Mouse (Mus musculus) kidney, adult 2 months (tissue): ENCODE measurements at regions not wholly inside any gene's neighbourhood (a gene's known extent, or its start where the extent isn't known, plus 50 kb on each side); places are given as distances from the start of the nearest gene placed in this dataset.

ENCODE experiments used
- DNase-seq: peaks from one replicate; pipeline ENCODE4 v3.0.0; 2021
- H3K27ac ChIP-seq: fragments of 200-500 bp; 2 replicates; pipeline ENCODE4 v1.5.1; 2012; ENCODE audit warnings: low read depth, low read length, control low read depth, inconsistent platforms; ENCODE audit not compliant: insufficient read depth
- H3K27me3 ChIP-seq: fragments of 200-500 bp; replicated peaks from 2 replicates; pipeline ENCODE4 v1.6.1; 2012; ENCODE audit warnings: mild to moderate bottlenecking, moderate library complexity, low read length, inconsistent platforms; ENCODE audit not compliant: control insufficient read depth, insufficient read depth
- H3K36me3 ChIP-seq: fragments of 200-500 bp; 2 replicates; pipeline ENCODE4 v1.6.1; 2012; ENCODE audit warnings: mild to moderate bottlenecking, moderate library complexity, low read length, inconsistent platforms; ENCODE audit not compliant: control insufficient read depth, insufficient read depth
- H3K4me1 ChIP-seq: fragments of 200-500 bp; 2 replicates; pipeline ENCODE4 v1.6.1; 2011; ENCODE audit warnings: low read length; ENCODE audit not compliant: control insufficient read depth, insufficient read depth
- H3K4me3 ChIP-seq: fragments of 200-500 bp; 2 replicates; pipeline ENCODE4 v1.5.1; 2011; ENCODE audit warnings: mild to moderate bottlenecking, low read depth, low read length, control low read depth; ENCODE audit not compliant: insufficient read depth
- CTCF ChIP-seq: fragments of 200-500 bp; conservative IDR thresholded peaks from 2 replicates; pipeline ENCODE4 v1.5.1; 2011; ENCODE audit warnings: low read depth, mild to moderate bottlenecking, control low read depth, low read length, moderate library complexity, mixed read lengths; ENCODE audit not compliant: insufficient read depth, insufficient read length
- POLR2A ChIP-seq: fragments of 200-500 bp; IDR thresholded peaks from one replicate; pipeline ENCODE4 v1.6.1; 2011; ENCODE audit warnings: low read depth, low read length, control low read depth
- WGBS: fragments of 180-500 bp; shearing (Covaris S2); methylation state at CpG from one replicate; pipeline ENCODE4 v1.1.7; 2018; 5-methylcytosine and 5-hydroxymethylcytosine counted together

GRCm38 (mm10) chr3:41175356-41175755 is 92.5 kb upstream of the Pgrmc2 start:
- TF ChIP-seq CTCF: no peak
- no peak for TF ChIP-seq POLR2A
- Histone ChIP-seq H3K36me3 (no peaks in the 10 kb centered on the region), H3K27ac (no peak overlapping the region), H3K27me3 (no peaks in the 10 kb centered on the region), H3K4me3 (no peak overlapping the region), H3K4me1 (no peaks in the 10 kb centered on the region)
- WGBS: 85% methylated on average over 3 of the region's 3 CpGs
- DNase-seq: no peak

- Histone ChIP-seq H3K4me3 (no peak overlapping the region), H3K27me3 (no peaks in the 10 kb centered on the region), H3K4me1 (no peaks in the 10 kb centered on the region), H3K36me3 (no peaks in the 10 kb centered on the region), H3K27ac (no peak overlapping the region)
- DNase-seq: no peak
- WGBS: 48% methylated on average over 6 of the region's 6 CpGs
- TF ChIP-seq POLR2A: no peak
- no peak for TF ChIP-seq CTCF
Observed at GRCm38 (mm10) chr3:41173561-41173960, 90.7 kb upstream of the Pgrmc2 start.

- Histone ChIP-seq H3K27me3 (no peaks in the 10 kb centered on the region), H3K4me1 (no peaks in the 10 kb centered on the region), H3K4me3 (no peak overlapping the region), H3K27ac (peak overlapping the region; percentile 5; the same call in 1 of the 2 replicates), H3K36me3 (no peaks in the 10 kb centered on the region)
- 35% methylated on average over 11 of the region's 11 CpGs for WGBS
- DNase-seq: peak; percentile 40
- no peak for TF ChIP-seq CTCF
- no peak for TF ChIP-seq POLR2A
Observed at GRCm38 (mm10) chr3:41172306-41173215, 89.7 kb upstream of the Pgrmc2 start.

DNA sequence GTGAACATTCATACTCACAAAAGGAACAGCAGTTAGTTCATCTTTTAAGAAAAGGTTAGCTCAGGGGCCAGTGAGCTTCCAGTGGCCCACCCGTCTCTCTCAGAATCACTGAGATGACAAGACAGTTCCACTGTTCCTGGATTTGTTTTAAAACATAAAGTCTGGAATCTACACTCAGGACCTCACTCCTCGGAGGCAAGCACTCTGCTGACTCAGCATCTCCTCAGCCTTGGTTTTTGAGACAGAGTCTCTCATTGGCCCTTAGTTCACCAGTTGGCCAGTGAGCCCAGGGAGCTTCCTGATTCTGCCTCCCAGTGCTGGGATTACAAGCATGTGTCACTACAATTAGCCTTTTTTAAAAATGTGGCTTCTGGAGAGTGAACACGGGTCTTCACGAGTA is 88.9 kb upstream of the Pgrmc2 start:
- no peaks in the 10 kb centered on the region for H3K4me1 ChIP-seq
- no peak overlapping the region for H3K4me3 ChIP-seq
- WGBS: 94% methylated on average over 4 of the region's 4 CpGs
- TF ChIP-seq CTCF (no peak), POLR2A (no peak)
- H3K27me3 ChIP-seq: no peaks in the 10 kb centered on the region
- H3K27ac ChIP-seq: no peak overlapping the region
- DNase-seq: no peak
- H3K36me3 ChIP-seq: no peaks in the 10 kb centered on the region

- Histone ChIP-seq H3K36me3 (no peaks in the 10 kb centered on the region), H3K27me3 (no peaks in the 10 kb centered on the region), H3K4me1 (no peaks in the 10 kb centered on the region), H3K27ac (no peak overlapping the region), H3K4me3 (no peak overlapping the region)
- TF ChIP-seq CTCF (no peak), POLR2A (no peak)
- DNase-seq: no peak
- 95% methylated on average over 4 of the region's 4 CpGs for WGBS
Observed at GRCm38 (mm10) chr3:41171310-41171709, 88.5 kb upstream of the Pgrmc2 start.

- DNase-seq: no peak
- Histone ChIP-seq H3K36me3 (no peaks in the 10 kb centered on the region), H3K4me1 (no peaks in the 10 kb centered on the region), H3K4me3 (no peak overlapping the region), H3K27ac (no peak overlapping the region), H3K27me3 (no peaks in the 10 kb centered on the region)
- TF ChIP-seq POLR2A (no peak), CTCF (no peak)
- WGBS: 73% methylated on average over 6 of the region's 6 CpGs
Observed at GRCm38 (mm10) chr3:41170566-41170965, 87.7 kb upstream of the Pgrmc2 start.

DNA sequence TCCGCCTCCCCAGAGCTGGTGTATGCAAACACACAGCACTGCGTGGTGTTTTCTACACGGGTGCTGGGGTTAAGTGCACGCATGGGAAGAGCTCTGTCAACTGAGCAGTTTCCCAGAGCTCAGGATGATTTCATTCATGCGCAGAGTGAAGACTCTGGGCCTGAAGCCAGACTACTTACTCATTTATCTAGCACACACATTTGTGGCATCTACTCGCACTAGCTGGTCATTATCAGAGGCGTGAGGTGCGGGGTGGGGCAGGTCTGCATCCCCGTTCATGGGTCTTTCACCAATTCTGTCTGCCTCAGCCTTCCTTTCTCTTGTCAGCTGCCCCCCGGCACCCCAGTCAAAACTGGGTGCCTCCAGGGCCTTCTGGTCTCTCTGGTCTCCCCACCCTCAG is 86.6 kb upstream of the Pgrmc2 start:
- 81% methylated on average over 10 of the region's 10 CpGs for WGBS
- no peak for TF ChIP-seq CTCF
- no peak for TF ChIP-seq POLR2A
- Histone ChIP-seq H3K27me3 (no peaks in the 10 kb centered on the region), H3K4me1 (no peaks in the 10 kb centered on the region), H3K27ac (no peak overlapping the region), H3K36me3 (no peaks in the 10 kb centered on the region), H3K4me3 (no peak overlapping the region)
- no peak for DNase-seq
